Mouse (Mus musculus): ENCODE measurements around the gene Ypel3.

- TF ChIP-seq CTCF (IDR thresholded peaks at IDR 0.05; ENCODE audit: low read depth), result no peak
- TF ChIP-seq EP300 (IDR thresholded peaks at IDR 0.05; ENCODE audit: low read depth), result no peak
These were observed 49.2 kb downstream of the Ypel3 start for GRCm38 (mm10) chr7:126825952-126826351.
